Mouse (Mus musculus) retina, postnatal 7 days (tissue): ENCODE measurements around the gene Nol9.

ENCODE experiments used
- DNase-seq: peaks from one replicate; pipeline ENCODE4 v3.0.0-alpha.2; 2012; ENCODE audit warnings: low read depth, low spot score

Gene Nol9

DNA sequence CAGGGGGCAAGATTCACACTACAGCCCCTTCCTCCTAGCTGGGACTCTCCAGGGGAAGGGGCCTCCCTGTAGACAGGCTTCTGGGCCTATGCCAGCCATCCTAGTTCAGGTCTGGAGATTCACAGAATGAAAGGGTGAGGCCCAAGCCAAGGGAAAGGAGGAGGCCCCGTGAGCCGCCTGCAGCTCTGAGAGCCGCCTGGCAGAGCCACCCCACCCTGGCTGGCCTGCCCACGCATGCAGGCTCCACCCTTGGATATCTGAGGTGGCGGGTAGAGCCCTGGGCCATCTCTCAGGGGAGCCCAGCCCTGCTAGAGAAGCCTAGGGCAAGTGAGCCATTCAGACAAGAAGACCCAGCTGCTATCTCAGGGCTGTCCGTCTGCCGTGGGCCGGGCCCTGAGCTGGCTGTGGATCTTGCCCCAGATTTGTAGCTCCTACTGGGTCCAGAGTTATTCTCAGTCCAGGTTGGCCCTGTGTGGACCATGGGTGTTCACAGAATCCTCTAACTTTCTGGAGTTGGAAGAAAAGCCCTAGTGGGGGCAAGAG is 53.7 kb downstream of the Nol9 start:
- DNase-seq = no peak

DNA sequence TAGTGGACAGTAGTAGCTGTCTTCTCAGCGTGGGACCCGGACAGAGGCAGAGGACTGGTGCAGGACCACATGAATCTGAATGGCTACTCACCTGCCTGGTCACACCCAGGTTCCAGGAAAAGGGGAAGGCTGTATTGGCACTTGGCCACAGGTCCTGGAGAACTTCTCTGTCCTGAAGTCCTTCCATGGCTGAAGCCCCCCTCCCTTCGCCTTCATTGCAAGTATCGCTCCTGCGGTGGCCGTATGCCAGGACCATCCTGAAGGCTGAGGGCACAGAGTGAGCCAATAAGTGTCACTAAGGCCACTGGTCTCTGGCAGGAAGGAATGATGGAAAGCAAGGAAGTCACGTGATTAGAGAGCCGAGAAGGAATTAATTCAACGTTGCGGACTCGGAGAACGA is 55.1 kb downstream of the Nol9 start:
- DNase-seq = no peak

DNA sequence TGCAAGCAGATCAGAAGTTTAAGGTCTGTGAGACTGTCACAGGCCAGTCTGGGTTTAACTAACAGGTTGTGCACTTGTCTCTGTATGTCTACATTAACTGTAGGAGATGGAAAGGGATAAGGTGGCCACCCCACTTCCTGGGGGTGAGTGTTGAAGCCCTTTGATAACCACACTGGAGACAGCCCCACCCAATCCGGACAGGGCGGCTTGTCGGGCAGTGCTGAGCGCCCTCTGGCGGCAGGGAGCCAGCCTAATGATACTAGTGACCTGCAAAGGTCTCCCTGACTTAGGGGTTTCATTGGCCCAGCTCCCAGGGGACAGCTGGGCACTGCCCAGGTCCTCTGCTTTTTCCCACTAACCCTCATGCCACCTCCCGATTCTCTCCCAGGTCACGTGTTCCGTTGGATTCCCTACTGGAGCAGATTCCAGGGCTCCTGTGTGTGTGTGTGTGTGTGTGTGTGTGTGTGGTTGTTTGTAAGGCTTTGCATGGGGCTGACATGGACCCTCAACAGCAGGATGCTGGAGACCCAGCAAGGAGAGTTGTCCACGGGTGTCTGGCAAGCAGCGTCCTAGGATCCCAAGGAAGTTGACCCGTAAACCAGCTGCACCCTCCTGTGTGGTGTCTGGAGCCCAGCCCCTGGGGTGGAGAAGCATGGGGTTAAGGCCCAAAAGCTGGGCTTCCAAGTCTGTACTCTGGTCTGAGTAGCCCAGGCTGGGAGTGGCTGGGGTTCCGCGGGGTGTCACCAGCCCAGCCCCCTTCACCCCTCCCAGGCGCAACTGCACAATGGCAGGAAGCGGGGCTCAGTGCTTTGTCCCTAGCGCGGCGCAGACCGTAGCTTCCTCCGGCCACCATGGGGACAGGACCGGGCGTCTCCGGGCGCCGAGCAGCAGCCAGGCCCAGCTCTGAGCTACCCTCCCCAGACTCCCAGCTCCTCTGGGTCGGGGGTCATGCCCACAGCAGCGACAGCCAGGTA is 57.1 kb downstream of the Nol9 start:
- DNase-seq = peak; percentile 52

DNA sequence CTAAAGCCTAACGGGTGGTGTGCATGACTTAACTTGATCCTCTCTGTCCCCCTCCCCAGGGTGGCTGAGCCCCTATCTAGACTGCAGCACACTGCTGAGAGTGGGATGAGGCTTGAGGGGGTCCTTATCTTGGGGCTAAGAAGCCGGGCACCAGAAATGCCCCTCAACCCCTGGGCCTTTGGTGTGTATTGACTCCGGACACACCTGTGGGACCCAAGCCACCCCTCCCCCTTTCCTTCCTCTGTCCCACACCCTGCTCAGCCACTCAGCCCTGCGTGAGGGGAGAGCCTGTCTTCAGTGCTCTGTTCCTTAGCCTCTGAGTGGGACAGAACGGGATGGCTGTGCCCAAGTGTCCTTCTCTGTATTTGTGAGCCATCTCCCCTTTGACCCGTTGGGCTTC is 57.8 kb downstream of the Nol9 start:
- DNase-seq = no peak

DNA sequence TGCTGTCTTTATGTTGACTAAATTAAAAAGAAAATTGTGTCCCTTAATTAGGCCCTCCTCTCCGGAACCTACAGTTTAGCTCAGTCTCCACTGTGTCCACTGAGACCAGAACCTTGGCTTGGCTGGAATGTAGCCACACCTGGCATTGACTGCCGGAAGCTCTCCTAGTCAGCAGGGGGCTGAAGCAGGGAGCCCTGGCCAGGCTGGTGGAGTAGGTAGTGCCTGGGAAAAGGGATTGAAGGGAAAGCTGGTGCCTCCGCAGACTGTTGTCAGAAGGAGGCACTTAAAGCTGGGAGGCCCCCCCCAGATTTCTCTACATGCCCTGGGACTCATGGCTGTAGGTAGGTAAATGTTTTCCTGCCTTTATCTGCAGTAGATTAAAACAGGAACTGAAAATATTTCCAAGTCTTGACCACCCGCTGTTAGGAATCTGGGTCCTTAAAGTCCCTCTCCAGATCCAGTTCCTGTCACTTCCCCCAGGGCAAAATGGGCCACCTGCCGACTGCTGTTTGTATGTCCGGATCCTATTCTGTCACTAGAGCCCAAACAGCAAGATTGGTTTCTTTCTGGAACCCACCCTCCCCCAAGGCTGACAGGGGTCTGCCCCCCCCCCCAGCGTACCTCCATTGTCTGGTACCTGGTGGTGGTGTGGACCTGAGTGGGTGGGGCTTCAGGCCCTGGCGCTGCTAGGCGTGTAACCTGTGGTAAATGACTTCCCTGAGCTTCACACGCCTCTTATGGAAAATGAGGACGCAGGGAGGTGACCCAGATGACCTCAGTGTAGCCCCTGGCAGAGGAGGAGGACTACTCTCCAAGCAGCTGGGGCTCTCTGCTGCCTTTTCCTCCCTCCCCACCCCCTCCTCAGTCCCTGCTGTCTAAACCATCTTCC is 59.0 kb downstream of the Nol9 start:
- DNase-seq = no peak

DNA sequence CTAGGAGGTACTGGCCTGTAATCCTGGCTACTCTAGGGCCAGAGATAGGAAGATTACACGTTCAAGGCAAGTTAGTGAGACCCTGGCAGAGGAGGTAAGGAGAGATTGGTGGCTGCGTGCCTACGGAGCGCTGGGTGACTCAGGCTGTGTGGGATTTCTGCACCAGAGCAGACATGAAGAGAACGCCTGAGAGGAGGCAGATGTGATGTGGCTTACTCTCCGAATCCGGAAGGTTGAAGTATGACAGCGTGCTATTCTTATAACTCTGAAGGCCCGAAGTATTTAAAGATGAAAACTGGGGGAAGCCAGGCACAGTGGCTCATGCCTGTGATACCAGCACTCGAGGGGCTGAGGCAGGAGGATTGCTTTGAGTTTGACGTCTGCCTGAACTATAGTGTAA is 61.4 kb downstream of the Nol9 start:
- no peak for DNase-seq

DNA sequence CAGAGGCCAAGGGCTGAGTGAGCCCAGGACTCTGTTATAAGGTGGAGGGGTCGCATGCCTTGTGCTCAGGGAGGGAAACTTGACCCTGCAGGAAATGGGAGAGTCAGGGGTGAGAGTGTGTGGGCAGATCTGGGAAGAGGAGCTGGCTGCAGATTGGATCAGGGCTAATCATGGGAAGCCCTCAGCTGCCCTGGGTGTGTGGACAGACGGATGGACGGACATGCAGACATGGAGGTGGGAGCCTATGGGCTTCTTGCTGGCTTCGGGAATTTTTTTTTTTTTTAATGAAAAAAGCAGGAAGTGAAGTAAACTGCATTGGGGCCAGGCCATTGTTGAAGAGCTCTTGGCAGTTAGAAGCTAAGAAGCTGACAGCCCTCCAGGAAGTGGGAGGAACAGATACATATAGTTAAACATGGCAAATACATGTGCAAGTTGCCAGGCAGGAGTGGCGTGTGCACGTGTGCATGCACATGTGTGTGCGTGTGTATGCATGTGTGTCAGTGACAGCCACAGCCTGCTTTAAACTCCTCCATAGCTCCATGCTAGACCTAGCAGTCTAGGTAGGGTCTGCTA is 62.0 kb downstream of the Nol9 start:
- no peak for DNase-seq

DNA sequence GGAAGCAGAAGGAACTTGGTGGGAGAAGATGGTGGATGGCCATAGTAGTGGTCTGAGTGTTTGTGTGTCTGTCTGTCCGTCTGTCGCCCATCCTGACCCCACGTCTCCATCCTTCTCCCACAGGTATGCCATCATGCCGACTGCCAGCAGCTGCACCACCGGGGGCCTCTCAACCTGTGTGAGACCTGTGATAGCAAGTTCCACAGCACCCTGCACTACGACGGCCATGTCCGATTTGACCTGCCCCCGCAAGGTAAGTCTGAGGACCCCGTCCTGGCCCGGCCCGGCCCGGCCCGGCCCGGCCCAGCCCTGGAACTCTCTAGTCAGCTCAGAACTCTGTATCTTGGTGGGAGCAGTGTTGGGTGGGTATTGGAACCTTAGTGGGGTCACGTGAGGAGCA is 62.8 kb downstream of the Nol9 start:
- no peak for DNase-seq

DNA sequence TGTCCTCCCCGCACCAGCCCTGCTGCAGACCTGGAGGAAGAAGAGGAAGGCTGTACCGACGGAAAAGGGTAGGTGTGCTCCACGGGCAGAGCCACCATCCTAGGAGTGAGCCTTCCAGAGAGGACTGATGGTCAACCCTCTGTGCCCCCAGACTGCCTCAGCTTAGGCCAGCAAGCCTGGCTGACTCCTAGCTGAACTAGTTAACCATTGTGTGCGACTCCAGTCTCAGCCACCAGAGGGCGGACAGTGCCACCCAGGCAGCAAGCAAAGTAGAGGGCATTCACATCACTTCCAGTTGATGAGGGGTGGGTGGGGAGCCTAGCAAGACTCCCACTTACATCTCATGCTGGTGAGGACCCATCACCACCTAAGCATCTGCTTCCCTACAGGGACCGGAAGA is 63.9 kb downstream of the Nol9 start:
- DNase-seq = peak; percentile 61

DNA sequence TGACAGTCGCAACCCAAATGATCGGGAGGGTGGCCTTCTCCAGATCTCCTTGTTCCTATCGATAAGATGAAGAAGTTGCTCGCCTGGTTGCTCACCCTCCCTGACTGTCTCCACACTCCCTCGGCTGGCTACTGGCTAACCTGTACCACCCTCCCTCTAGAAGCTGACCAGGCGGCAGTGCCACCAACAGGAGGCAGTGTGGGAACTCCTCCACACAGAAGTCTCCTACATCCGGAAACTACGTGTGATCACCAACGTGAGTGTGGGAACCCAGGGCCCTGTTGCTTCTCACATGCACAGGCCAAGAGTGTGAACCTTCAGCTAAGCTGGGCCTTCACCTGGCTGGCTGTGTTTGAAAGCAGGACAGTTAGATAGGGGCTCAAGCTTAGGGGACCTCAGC is 67.6 kb downstream of the Nol9 start:
- no peak for DNase-seq

DNA sequence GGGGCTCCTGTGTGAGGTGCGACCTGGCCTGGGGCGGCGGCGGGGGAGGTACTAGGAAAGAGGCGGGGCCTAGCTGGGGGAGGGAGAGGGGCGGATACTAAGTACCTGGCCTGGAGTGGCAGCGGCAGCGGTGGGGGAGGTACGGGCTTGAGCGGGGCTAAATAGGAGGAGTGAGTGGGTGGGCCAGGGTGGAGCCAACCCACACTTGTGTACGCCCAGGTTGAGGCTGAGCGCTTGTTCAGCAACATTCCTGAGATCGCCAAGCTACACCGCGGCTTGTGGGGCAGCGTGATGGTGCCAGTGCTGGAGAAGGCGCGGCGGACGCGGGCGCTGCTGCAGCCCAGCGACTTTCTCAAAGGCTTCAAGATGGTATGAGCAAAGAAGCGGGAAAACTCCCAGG is 68.4 kb downstream of the Nol9 start:
- no peak for DNase-seq

DNA sequence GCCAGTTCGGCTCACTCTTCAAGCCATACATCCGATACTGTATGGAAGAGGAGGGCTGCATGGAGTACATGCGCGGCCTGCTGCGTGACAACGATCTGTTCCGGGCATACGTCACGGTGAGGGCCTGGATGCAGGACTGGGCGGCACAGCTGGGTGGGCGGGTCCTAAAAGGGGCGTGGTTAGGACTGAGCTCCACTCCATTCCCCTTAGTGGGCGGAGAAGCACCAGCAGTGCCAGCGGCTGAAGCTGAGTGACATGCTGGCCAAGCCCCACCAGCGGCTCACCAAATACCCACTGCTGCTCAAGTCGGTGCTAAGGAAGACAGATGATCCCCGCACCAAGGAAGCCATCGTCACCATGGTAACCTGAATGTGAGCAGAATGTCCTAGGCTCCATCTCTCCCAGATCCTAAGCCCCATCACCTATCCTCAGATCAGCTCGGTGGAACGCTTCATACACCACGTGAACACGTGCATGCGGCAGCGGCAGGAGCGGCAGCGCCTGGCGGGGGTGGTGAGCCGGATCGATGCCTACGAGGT is 68.9 kb downstream of the Nol9 start:
- peak; percentile 68 for DNase-seq

DNA sequence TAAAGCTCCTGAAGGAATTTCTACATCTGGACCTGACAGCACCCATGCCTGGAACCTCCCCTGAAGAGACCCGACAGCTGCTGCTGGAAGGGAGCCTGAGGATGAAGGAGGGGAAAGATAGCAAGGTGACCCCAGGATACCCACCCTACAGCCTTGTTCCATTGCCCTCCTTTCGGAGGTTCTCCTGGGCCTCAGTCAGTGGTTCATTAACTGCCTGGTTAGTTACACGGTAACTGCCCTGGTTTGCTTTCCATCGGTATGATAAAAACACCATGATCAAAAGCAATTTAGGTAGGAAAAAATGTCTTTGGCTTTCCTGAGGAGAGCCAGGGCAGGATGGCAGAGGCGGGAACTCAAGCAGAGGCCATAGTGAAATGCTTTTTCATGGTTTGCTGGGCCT is 69.6 kb downstream of the Nol9 start:
- DNase-seq = no peak

DNA sequence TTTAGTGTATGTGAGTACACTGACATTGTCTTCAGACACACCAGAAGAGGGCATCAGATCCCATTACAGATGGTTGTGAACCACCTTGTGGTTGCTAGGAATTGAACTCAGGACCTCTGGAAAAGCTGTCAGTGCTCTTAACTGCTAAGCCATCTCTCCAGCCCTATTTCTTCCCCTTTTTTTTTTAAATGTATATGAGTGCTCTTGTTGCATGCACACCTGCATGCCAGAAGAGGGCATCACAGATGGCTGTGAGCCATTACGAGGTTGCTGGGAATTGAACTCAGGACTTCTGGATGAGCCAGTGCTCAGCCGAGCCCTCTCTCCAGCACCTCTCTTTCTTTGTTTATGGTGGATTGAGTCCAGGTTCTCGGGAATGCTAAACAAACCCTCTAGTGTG is 70.4 kb downstream of the Nol9 start:
- DNase-seq = no peak

DNA sequence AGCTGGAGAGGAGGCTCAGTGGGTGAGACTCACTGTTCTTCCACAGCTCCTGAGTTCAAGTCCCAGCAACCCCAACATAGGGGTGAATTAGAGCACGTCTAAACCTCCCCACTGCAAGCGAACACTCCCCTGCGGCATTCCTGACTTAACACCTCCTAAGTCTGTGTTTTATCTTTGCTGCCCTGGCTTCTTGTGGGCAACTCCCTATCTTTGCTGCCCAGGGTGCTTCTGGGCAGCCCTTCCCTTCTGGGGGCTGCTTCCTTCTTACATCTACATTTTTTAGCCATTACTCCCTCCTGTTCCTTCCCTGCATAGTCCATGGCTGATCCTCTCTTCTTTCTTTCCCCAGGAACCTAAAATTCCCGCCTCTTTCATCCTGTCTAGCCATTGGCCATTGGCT is 71.6 kb downstream of the Nol9 start:
- no peak for DNase-seq
